Mouse (Mus musculus) E14TG2a.4 (cell line): ENCODE results near the gene Gm11237.
"Not testable (repeated sequence)": the region's sequence is repeated elsewhere in the genome, so short reads cannot be mapped to it uniquely, and the experiment has no call there.

Experiments
- CTCF ChIP-seq: conservative IDR thresholded peaks from 2 replicates; pipeline ENCODE4 v1.5.1; 2014; ENCODE audit warnings: low read length
- POU5F1 ChIP-seq: IDR thresholded peaks from 2 replicates; pipeline ENCODE4 v1.6.1; 2014; ENCODE audit warnings: low read length, borderline replicate concordance

GRCm38 (mm10) chr4:73661864-73662263 lies 39.1 kb downstream of the Gm11237 start:
- not testable (repeated sequence) for TF ChIP-seq CTCF, POU5F1
